Mouse (Mus musculus): Measurements from ENCODE around the gene Wbp1l. TPM values are rescaled to one million over a fixed set of nuclear protein-coding genes. Genes with fewer than 3 reads are reported as not detected.

Wbp1l gene
- polyA plus RNA-seq, 1 experiment from 2014 or later: 41.3 TPM

DNA sequence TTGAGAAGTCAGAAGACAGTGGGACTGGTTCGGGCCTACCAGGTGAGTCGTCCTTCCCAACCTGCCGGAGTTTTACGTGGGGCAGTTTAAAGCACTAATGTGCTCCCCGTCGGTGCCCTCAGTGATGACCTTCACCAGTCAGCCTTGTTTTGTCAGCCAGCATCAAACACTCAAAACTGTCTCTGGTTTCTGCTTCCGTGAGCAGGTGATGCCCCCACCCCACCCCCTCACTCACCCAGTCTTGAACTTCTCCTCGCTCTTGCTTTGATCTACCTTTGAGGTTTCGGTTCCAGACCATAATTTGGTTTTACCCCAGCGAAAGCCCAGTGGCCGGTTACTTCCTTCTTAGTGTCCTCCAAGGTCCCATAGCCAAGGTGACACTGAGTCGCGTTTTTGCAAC lies 7.8 kb downstream of the Wbp1l start:
- no peaks in the 10 kb centered on the region for H3K4me1 ChIP-seq (replicated peaks; ENCODE audit: control insufficient read depth, insufficient read depth, low read length)
- no peak for ATAC-seq (replicated peaks; ENCODE audit: low FRiP score)
- H3K4me3 ChIP-seq (ENCODE audit: low read depth, low read length): no peak overlapping the region
- no peak for DNase-seq (ENCODE audit: low spot score)
- no peak overlapping the region for H3K27ac ChIP-seq (ENCODE audit: low read depth, low read length)
- H3K4me2 ChIP-seq (ENCODE audit: low read depth, low read length, severe bottlenecking): no peak overlapping the region
- H3K9me3 ChIP-seq (ENCODE audit: control insufficient read depth, low read length): no peaks in the 10 kb centered on the region
- H3K36me3 ChIP-seq (ENCODE audit: control insufficient read depth, insufficient read depth, low read length): no peaks in the 10 kb centered on the region
- WGBS: 96% methylated on average over 13 of the region's 13 CpGs
- no peaks in the 10 kb centered on the region for H3K27me3 ChIP-seq (ENCODE audit: control insufficient read depth, insufficient read depth, low read length)
- H3K9ac ChIP-seq (ENCODE audit: low read length): no peak overlapping the region

- WGBS: 74% methylated on average over 7 of the region's 7 CpGs
- H3K9ac ChIP-seq (ENCODE audit: low read length): no peak overlapping the region
- DNase-seq (ENCODE audit: low spot score) (no peak), ATAC-seq (replicated peaks; ENCODE audit: low FRiP score) (no peak)
- H3K27ac ChIP-seq (ENCODE audit: low read depth, low read length): no peak overlapping the region
- H3K27me3 ChIP-seq (ENCODE audit: control insufficient read depth, insufficient read depth, low read length): no peaks in the 10 kb centered on the region
- no peaks in the 10 kb centered on the region for H3K9me3 ChIP-seq (ENCODE audit: control insufficient read depth, low read length)
- no peaks in the 10 kb centered on the region for H3K4me1 ChIP-seq (replicated peaks; ENCODE audit: control insufficient read depth, insufficient read depth, low read length)
- no peak overlapping the region for H3K4me2 ChIP-seq (ENCODE audit: low read depth, low read length, severe bottlenecking)
- no peaks in the 10 kb centered on the region for H3K36me3 ChIP-seq (ENCODE audit: control insufficient read depth, insufficient read depth, low read length)
- no peak overlapping the region for H3K4me3 ChIP-seq (ENCODE audit: low read depth, low read length)
These were observed 8.5 kb downstream of the Wbp1l start for GRCm38 (mm10) chr19:46607424-46607823.

GRCm38 (mm10) chr19:46608158-46608557 lies 9.3 kb downstream of the Wbp1l start:
- DNase-seq (ENCODE audit: low spot score) (no peak), ATAC-seq (replicated peaks; ENCODE audit: low FRiP score) (no peak)
- 99% methylated on average over 7 of the region's 7 CpGs for WGBS
- H3K9ac ChIP-seq (ENCODE audit: low read length): no peak overlapping the region
- no peak overlapping the region for H3K4me3 ChIP-seq (ENCODE audit: low read depth, low read length)
- H3K9me3 ChIP-seq (ENCODE audit: control insufficient read depth, low read length): no peaks in the 10 kb centered on the region
- H3K4me2 ChIP-seq (ENCODE audit: low read depth, low read length, severe bottlenecking): no peak overlapping the region
- no peaks in the 10 kb centered on the region for H3K36me3 ChIP-seq (ENCODE audit: control insufficient read depth, insufficient read depth, low read length)
- H3K27ac ChIP-seq (ENCODE audit: low read depth, low read length): no peak overlapping the region
- H3K27me3 ChIP-seq (ENCODE audit: control insufficient read depth, insufficient read depth, low read length): no peaks in the 10 kb centered on the region
- H3K4me1 ChIP-seq (replicated peaks; ENCODE audit: control insufficient read depth, insufficient read depth, low read length): no peaks in the 10 kb centered on the region

- WGBS: 95% methylated on average over 11 of the region's 11 CpGs
- ATAC-seq (replicated peaks; ENCODE audit: low FRiP score): no peak
- H3K27ac ChIP-seq (ENCODE audit: low read depth, low read length): no peak overlapping the region
- H3K27me3 ChIP-seq (ENCODE audit: control insufficient read depth, insufficient read depth, low read length): no peaks in the 10 kb centered on the region
- DNase-seq (ENCODE audit: low spot score): no peak
- no peaks in the 10 kb centered on the region for H3K36me3 ChIP-seq (ENCODE audit: control insufficient read depth, insufficient read depth, low read length)
- H3K4me1 ChIP-seq (replicated peaks; ENCODE audit: control insufficient read depth, insufficient read depth, low read length): peaks cover 4% of the 10 kb centered on the region; the same call in 1 of the 2 replicates
- no peak overlapping the region for H3K4me2 ChIP-seq (ENCODE audit: low read depth, low read length, severe bottlenecking)
- no peak overlapping the region for H3K9ac ChIP-seq (ENCODE audit: low read length)
- no peaks in the 10 kb centered on the region for H3K9me3 ChIP-seq (ENCODE audit: control insufficient read depth, low read length)
- H3K4me3 ChIP-seq (ENCODE audit: low read depth, low read length): no peak overlapping the region
These were observed 17.5 kb downstream of the Wbp1l start for GRCm38 (mm10) chr19:46616378-46616777.

GRCm38 (mm10) chr19:46617361-46617760 lies 18.5 kb downstream of the Wbp1l start:
- Histone ChIP-seq H3K4me3 (ENCODE audit: low read depth, low read length) (no peak overlapping the region), H3K4me2 (ENCODE audit: low read depth, low read length, severe bottlenecking) (no peak overlapping the region), H3K4me1 (replicated peaks; ENCODE audit: control insufficient read depth, insufficient read depth, low read length) (peaks cover 8% of the 10 kb centered on the region; the same call in 1 of the 2 replicates), H3K9me3 (ENCODE audit: control insufficient read depth, low read length) (no peaks in the 10 kb centered on the region), H3K36me3 (ENCODE audit: control insufficient read depth, insufficient read depth, low read length) (no peaks in the 10 kb centered on the region), H3K27me3 (ENCODE audit: control insufficient read depth, insufficient read depth, low read length) (no peaks in the 10 kb centered on the region), H3K27ac (ENCODE audit: low read depth, low read length) (no peak overlapping the region), H3K9ac (ENCODE audit: low read length) (no peak overlapping the region)
- ATAC-seq (replicated peaks; ENCODE audit: low FRiP score) (no peak), DNase-seq (ENCODE audit: low spot score) (no peak)
- 91% methylated on average over 8 of the region's 8 CpGs for WGBS

DNA sequence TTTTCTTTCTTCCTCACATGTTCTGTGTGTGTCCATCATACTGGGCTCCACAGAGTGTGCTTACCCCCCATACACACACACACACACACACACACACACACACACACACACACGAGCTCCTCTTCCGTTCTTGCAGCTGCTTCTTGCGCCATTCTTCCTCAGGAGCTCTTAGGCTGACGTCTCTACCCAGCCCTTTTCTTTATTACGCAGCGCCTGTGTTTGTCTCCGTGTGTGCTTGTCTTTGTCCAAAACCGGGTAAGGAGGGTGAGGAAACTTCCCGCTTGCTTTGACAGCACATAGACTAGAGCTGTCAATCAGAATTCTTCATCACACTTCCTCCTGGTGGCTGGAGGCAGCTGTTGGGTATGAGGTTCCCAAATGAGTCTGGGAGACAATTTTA lies 19.4 kb downstream of the Wbp1l start:
- no peak overlapping the region for H3K27ac ChIP-seq (ENCODE audit: low read depth, low read length)
- ATAC-seq (replicated peaks; ENCODE audit: low FRiP score): no peak
- H3K4me1 ChIP-seq (replicated peaks; ENCODE audit: control insufficient read depth, insufficient read depth, low read length): peaks cover 15% of the 10 kb centered on the region
- no peak overlapping the region for H3K4me3 ChIP-seq (ENCODE audit: low read depth, low read length)
- H3K9ac ChIP-seq (ENCODE audit: low read length): no peak overlapping the region
- no peak overlapping the region for H3K4me2 ChIP-seq (ENCODE audit: low read depth, low read length, severe bottlenecking)
- DNase-seq (ENCODE audit: low spot score): no peak
- H3K27me3 ChIP-seq (ENCODE audit: control insufficient read depth, insufficient read depth, low read length): no peaks in the 10 kb centered on the region
- no peaks in the 10 kb centered on the region for H3K36me3 ChIP-seq (ENCODE audit: control insufficient read depth, insufficient read depth, low read length)
- WGBS: 67% methylated on average over 9 of the region's 9 CpGs
- no peaks in the 10 kb centered on the region for H3K9me3 ChIP-seq (ENCODE audit: control insufficient read depth, low read length)

DNA sequence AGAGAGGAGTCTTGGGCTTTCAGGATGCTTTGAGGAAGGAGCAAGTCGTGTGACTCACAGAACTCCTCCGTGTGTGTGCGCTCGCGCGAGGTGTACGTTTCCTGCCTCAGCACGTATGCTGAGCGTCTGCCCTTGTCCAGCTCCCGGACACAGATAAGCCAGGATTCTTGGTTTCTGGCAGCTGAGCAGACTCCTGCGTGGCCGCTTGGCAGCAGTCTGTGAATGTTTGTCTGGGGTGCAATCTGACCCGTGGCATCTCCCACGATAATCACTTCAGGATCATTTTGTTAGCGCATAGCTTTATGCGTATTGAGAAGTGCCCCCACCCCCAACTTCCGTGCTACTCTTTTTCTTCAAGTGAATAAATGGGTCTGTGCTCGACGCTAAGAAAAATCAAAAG lies 20.1 kb downstream of the Wbp1l start:
- Histone ChIP-seq H3K36me3 (ENCODE audit: control insufficient read depth, insufficient read depth, low read length) (no peaks in the 10 kb centered on the region), H3K4me3 (ENCODE audit: low read depth, low read length) (no peak overlapping the region), H3K9me3 (ENCODE audit: control insufficient read depth, low read length) (no peaks in the 10 kb centered on the region), H3K9ac (ENCODE audit: low read length) (no peak overlapping the region), H3K4me1 (replicated peaks; ENCODE audit: control insufficient read depth, insufficient read depth, low read length) (peaks cover 22% of the 10 kb centered on the region), H3K4me2 (ENCODE audit: low read depth, low read length, severe bottlenecking) (no peak overlapping the region), H3K27me3 (ENCODE audit: control insufficient read depth, insufficient read depth, low read length) (no peaks in the 10 kb centered on the region), H3K27ac (ENCODE audit: low read depth, low read length) (no peak overlapping the region)
- no peak for ATAC-seq (replicated peaks; ENCODE audit: low FRiP score)
- WGBS: 92% methylated on average over 19 of the region's 19 CpGs
- DNase-seq (ENCODE audit: low spot score): no peak

GRCm38 (mm10) chr19:46619518-46619917 lies 20.6 kb downstream of the Wbp1l start:
- H3K4me2 ChIP-seq (ENCODE audit: low read depth, low read length, severe bottlenecking): no peak overlapping the region
- no peak overlapping the region for H3K4me3 ChIP-seq (ENCODE audit: low read depth, low read length)
- H3K9me3 ChIP-seq (ENCODE audit: control insufficient read depth, low read length): no peaks in the 10 kb centered on the region
- no peak for ATAC-seq (replicated peaks; ENCODE audit: low FRiP score)
- H3K27me3 ChIP-seq (ENCODE audit: control insufficient read depth, insufficient read depth, low read length): no peaks in the 10 kb centered on the region
- no peak overlapping the region for H3K27ac ChIP-seq (ENCODE audit: low read depth, low read length)
- peaks cover 26% of the 10 kb centered on the region for H3K4me1 ChIP-seq (replicated peaks; ENCODE audit: control insufficient read depth, insufficient read depth, low read length)
- WGBS: 96% methylated on average over 6 of the region's 6 CpGs
- DNase-seq (ENCODE audit: low spot score): no peak
- no peaks in the 10 kb centered on the region for H3K36me3 ChIP-seq (ENCODE audit: control insufficient read depth, insufficient read depth, low read length)
- no peak overlapping the region for H3K9ac ChIP-seq (ENCODE audit: low read length)

GRCm38 (mm10) chr19:46620016-46620808 lies 21.3 kb downstream of the Wbp1l start:
- H3K4me3 ChIP-seq (ENCODE audit: low read depth, low read length): no peak overlapping the region
- H3K4me1 ChIP-seq (replicated peaks; ENCODE audit: control insufficient read depth, insufficient read depth, low read length): peaks cover 26% of the 10 kb centered on the region
- no peak for ATAC-seq (replicated peaks; ENCODE audit: low FRiP score)
- no peak for DNase-seq (ENCODE audit: low spot score)
- WGBS: 85% methylated on average over 14 of the region's 14 CpGs
- no peak overlapping the region for H3K27ac ChIP-seq (ENCODE audit: low read depth, low read length)
- no peak overlapping the region for H3K4me2 ChIP-seq (ENCODE audit: low read depth, low read length, severe bottlenecking)
- no peak overlapping the region for H3K9ac ChIP-seq (ENCODE audit: low read length)
- no peaks in the 10 kb centered on the region for H3K36me3 ChIP-seq (ENCODE audit: control insufficient read depth, insufficient read depth, low read length)
- no peaks in the 10 kb centered on the region for H3K27me3 ChIP-seq (ENCODE audit: control insufficient read depth, insufficient read depth, low read length)
- no peaks in the 10 kb centered on the region for H3K9me3 ChIP-seq (ENCODE audit: control insufficient read depth, low read length)

Measured in forebrain, embryonic 11.5 days (tissue).